Mouse (Mus musculus): ENCODE measurements around the gene Krba1. TPM values are rescaled to one million over a fixed set of nuclear protein-coding genes. Genes with fewer than 3 reads are reported as not detected.
A peak's percentile ranks its signal among the peaks of the same experiment; 100 is the strongest.

The Krba1 gene
- total RNA-seq, 2 experiments from 2014 or later: 32.5 to 40.1 TPM

DNA sequence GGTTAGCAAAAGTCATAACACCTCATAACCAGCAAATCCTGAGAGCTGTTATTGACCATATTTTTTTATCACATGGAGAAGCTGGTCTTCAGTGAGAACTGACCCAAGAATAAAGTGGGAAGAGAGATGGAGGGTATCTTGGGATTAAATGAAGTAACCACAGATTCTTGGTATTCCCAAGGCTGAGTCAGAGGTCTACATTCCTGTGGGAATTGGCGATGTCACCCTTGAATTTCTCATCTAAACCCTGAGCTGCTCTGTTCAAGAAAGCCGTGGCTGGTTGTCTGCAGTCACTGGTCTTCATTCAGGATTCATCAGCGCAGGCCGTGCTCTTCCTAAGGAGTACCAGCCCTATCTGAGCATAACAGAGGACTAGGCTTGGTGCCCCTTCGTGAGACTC lies 31.6 kb downstream of the Krba1 start:
- no peak for DNase-seq

DNA sequence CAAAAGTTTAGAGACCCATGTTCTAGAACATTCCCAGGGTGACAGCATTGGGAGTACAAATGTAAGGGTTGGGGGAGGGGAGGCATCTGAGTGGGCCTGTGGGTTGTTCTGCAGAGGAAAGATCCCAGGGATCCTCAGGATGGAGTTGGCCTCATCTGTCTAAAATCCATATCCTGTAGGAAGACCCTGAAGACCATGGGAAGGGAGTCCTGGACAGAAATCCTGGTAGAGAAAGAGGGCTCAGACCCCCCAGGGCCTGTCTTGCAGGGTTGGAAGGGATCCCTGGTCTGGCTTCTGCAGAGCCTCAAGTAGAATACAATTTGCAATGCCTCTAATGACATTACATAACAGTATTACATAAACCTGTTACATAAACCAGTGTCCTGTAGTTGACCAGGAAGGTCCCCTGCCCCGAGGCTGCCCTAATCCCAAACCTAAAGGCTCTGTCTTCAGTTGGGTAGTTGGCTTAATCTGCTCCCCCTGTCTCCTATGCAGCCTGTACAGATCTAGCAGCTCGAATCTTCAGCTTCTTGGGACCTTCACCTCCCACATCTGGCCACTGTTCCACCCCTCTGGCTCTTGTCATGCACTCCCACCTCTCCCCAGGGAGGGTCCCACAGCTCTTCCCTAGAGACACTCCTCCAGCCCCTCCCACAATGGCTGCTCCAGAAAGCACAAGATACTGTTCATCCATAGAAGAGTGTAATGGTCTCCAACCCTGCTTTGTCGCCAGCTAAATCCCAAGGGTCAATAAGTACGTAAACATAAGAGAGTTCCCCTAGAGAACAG lies 33.6 kb downstream of the Krba1 start:
- DNase-seq: no peak

DNA sequence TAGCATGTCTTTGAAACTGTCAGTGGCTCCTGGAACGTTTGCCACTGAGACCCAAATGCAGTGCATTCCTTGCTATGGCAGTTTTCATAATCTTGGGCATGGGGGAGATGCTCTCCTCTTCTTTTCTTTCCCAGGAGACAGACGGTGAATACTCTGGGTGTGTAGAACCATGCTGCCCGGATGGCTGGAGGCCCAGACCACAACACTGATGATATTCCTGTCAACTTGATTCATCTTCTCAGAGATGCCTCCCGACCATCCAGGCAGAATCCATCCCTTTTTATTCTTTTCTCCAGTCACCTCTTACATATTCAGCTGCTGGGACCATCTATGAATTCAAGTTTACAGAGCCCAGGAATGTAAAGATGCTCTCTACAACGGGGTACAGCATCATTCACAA lies 35.4 kb downstream of the Krba1 start:
- no peak for DNase-seq

DNA sequence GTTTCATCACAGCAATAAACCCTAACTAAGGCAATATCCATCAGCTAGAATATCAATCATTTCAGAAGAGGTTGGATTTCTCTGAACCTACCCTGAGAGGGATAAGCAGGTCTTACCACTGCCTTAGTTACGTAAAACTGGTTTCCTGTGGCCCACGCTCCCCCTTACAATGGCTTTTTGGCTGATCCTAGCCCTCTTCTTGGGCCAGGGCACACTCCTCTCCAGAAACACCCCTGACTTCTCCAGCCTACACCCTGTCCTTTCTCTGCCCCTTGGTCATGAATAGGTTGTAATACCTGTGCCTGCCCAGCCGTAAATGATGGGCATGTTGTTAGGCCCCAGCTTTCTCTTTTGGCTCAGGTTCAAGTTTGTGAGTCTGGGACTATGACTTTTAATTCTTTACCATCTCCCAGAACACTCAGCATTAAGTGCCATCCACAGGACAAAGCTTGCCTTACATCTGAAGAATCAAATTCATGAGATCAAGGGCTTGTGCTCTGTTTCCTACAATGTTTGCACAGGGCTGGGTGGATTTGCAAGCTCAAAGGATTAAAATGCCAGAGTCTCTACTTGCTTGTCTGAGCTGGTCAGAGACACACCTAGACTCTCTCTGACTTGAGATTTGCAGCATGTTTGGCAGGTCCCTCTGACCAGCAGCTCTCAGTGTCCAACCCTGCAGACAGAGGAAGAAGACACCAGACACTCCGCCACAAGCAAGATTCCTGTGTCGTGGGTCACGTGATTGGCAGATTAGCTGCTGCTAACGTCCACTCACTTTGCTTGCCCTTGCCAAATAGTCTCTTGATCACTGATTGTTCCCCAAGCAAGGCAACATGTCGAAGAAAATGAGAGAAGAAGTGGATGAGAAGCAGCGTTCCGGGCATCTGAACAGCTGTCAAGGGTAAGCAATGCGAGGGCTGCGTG lies 37.8 kb downstream of the Krba1 start:
- no peak for DNase-seq

- DNase-seq: no peak
These were observed 39.3 kb downstream of the Krba1 start for GRCm38 (mm10) chr6:48434651-48435050.

DNA sequence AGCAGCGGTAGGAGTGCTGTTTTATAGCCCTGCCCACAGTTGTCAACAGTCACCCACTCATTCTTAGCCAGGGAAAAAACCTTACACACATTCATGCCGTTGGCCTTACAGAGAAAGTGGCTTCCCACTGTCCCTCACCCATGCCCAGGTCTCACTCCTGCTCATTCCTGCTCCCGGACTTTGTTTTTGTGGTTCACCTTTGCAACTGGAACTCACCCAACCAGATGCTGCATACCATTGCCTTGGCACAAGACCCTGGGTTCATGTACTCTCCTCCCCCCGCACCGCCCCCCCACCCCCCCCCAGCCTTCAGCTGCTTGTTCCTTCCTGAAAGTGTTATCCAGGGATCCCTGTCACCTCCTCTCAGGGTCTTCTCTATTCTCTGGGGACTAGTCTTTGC lies 39.7 kb downstream of the Krba1 start:
- no peak for DNase-seq

DNA sequence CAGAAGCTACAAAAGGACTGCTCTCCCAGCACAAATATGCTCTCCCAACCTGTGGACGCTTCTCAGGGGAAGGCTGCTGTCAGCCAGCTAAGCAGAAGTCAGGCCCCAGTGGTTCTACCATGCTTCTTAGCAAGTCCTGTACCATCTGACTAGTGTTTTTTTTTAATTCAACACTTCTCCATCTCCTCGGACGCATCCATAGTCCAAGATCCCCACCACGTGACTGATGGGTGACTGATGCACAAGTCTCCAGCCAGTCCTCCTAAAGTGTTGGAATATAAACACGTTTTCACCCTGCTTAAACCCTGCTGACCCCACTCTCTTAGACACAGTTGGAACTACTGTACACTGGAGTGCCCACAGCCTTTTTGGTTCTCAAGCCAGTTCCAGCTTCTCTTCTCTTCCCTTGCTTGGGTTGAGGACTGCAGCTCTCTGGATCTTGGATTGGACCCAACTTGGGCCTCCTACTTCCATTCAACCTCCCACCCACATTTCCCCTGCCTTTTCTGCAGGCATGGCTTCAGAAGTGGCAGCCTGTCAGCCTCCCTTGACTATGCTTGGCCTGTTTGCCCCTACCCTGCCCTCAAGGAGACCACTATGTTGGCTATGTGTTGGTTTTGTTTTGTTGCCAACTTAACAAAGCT lies 40.4 kb downstream of the Krba1 start:
- no peak for DNase-seq

DNA sequence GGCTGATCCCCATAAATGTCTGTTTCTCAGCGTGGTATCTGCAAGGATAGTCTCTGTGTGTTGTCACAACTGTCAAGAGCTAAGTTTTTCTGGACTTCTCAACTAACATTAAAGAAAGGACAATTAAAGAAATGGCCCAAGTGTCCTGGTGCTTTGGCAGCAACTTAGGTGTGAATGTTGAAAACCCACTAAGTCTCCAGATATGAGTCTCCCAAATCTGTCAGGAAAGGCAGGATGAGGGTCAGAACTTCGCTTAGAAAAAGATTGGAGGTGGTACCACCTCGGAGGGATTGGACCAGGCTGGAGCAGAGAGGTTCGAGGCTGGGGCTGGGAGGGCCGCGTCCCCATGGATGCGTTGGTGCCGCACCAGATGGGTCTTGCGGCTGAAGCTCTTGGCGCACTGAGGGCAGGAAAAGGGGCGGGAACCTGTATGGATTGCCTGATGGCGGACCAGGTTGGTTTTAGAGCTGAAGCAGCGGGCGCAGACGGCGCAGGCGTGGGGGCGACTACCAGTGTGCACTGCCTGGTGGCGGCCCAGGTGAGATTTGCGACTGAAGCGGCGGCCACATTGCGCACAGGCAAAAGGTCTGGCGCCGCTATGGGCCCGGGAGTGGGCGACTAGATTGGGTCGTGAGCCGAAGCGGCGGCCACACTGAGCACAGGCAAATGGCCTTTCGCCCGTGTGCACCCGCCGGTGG lies 42.4 kb downstream of the Krba1 start:
- DNase-seq: no peak

- no peak for DNase-seq
These were observed 43.2 kb downstream of the Krba1 start for GRCm38 (mm10) chr6:48438475-48439125.

DNA sequence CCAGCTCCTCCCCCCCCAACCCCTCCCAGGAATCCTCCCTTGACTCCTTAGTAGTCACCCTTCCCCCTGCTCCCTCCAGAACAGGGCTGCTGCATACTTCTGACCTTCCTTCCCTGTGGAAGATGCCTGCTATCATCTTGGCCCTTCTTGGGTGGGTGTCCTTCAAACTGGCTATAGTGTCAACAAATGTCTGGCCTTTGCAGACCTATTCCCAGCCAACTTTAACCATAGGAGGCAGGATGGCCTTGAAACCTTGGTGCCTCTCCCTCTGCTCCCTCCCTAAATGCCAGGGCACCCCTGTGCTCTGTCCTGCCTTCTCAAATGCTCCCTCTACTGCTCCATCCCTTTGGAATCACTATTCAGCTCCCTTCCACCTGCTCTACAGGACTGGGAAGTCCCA lies 44.3 kb downstream of the Krba1 start:
- no peak for DNase-seq

DNA sequence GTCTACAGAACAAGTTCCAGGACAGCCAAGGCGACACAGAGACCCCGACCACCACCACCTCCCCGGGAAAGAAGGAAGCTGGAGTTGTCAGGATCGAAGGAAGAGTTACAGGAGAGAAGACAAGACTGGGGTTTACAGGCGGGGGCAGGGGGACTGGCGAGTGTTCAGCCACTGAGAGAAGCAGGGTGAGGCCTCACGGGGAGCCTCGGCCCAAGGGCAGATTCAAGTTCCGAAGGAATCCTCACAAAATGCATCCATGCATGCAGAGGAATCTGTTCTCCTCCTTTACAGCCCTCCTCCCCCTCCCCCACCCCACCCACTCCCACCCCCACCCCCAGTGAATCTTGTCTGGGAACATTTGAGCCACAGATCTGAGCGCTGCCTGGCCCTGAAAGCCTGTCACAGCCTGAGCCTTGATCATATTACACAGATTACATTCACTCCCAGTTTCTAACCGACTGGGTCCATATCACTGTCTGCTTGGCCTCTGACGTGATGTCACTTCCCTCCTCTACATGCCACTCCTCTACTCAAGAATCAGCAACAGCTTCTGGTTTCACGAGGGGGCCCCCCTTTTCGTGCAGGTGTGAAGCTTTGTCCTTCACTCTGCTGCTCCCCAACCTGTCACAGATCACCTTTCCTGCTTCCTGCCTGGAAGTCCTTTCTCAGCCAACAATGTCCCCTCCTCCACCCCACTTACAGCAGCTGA lies 45.1 kb downstream of the Krba1 start:
- DNase-seq: no peak

- DNase-seq: peak; percentile 98
These were observed 48.4 kb downstream of the Krba1 start for GRCm38 (mm10) chr6:48443592-48444309.

DNA sequence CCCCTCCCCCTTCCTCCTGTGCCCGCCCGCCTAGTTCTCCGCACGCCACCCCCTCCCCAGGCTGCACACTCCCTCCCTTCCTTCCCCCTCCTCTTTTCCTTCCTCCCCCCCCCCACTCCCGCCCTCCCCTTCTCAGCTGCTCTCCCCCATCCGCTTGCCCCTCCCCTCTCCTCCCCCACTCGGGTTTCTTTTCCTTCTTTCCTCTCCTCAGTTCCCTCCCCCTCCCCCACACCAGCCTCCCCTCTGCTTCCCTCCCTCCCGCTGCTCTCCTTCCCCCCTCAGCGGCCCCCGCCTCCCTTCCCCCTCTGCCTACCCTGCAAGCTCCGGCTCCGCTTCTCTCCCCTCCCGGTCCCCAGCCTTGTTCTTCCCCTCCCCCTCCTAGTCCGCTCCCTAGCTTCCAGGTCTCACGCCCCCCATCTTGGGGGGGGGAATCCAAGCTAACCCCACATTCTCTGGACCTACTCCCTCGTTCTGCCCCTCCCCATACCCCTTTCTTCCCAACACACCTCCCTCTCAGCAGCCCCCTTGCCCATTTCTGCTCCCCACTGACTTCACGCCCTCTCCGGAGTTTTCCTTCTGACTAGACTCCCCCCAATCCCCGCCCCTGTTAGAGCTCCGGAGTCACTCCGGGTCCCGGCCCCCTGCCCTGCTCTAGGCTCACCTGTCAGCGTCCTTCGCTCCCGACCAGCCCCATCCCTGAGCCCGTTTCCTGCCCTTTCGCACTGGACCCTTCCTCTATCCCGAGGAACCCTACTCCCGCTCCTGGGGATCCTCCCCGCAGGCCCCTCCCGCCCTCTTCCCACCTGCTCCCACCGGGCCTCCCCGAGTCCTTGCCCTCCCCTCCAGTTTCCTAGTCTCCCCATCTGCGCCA lies 49.2 kb downstream of the Krba1 start:
- DNase-seq: peak; percentile 88

GRCm38 (mm10) chr6:48445181-48446101 lies 50.1 kb downstream of the Krba1 start, which contains the start of gene Zfp467:
TSS of gene Zfp467 (minus strand) at chr6:48445825.
- DNase-seq: peak; percentile 61

DNA sequence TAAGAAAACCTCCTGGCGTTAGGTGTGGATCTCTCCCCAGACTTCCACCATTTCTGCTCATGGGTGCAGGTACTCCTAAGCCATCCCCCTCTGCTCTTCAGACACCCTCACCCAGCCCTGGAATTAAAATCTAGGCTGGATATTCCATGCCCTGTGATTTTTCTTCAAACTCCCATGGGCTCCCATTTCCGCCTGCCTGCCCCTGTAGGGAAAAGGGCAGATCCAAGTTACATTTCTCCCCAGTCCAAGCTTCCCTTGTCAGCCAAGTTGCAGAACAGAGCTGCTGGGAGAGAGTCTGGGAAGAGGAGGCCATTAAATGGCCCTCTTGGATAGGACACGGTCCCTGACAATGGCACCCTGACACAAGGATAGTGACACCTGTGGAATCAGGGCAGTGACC lies 50.9 kb downstream of the Krba1 start:
- peak; percentile 30 for DNase-seq

- DNase-seq: no peak
These were observed 51.5 kb downstream of the Krba1 start for GRCm38 (mm10) chr6:48446896-48447295.

- no peak for DNase-seq
These were observed 52.5 kb downstream of the Krba1 start, which contains the start of gene Sspo for GRCm38 (mm10) chr6:48447929-48448328. TSS of gene Sspo (plus strand) at chr6:48448229.

DNA sequence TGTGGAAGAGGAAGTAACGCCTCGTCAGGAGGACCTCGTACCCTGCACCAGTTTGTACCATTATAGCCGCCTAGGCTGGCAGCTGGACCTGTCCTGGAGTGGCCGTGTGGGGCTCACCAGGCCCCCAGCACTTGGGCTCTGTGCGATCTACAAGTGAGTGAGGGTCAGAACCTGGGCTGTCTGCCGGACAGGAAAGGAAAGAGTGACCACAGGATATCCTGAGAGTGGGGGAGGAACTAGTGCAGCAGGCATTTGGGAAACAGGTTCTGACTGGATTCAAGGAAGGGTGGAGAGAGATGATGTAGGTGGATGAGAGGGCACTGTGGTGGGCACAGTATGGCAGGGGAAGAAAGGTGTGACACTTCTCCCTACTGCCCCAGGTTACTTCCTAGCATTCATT lies 53.1 kb downstream of the Krba1 start:
- peak; percentile 30 for DNase-seq
